Mouse (Mus musculus): ENCODE measurements around the gene Myoz1. TPM values are rescaled to one million over a fixed set of nuclear protein-coding genes. Genes with fewer than 3 reads are reported as not detected.

The Myoz1 gene
- total RNA-seq, 1 experiment: not detected

DNA sequence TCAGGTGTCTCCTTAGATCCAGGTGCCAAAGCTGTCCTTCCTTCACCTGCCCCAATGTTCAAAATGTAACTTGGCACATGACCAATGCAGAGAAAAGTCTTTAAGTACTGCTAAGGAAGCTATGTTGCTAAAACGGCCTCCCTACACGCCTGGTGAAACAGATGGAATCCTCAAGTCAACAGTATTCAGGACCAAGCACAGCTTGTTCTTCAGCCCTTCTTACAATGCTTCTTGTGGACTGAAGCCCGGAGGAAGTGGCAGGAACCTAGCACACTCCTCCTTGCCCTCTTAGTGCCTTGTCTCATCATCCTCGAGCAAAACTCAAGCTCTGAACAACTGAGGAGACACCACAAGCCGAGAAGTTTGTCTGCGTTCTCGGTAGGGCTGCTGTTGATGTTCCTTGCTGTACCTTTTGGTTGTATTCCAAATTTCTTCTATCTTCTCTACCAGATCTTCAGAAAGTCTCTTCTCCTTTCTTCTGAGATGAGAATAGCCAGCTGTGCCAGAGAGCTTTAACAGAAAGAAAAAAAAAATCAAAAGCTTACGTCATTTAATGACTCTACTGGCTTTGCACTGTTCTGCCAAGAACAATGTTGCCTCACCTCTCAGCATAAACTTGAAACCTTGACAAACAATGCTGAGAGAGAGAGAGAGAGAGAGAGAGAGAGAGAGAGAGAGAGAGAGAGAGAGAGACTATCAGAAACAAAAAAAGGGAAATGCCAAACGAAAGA lies 48.8 kb downstream of the Myoz1 start:
- in situ Hi-C loops (cut with MboI; ENCODE audit: low sequenced_read_pairs in 2 of 2, unreplicated experiment in 2 of 2): no loop called here

DNA sequence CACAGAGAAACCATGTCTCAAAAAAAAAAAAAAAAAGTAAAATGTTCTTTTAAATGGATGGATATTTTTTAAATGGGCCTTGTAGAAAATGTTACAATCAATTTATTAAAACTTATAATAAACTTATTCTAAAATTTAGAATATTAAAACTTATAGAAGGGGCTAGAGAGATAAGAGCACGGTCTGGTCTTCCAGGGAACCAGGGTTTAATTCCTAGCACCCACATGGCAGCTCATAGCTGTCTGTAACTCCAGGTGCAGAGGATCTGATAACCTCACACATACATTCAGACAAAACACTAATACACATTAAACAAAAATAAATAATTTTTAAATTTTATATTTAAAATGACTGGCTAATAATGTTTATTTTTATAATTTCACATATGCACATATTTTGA lies 55.1 kb downstream of the Myoz1 start:
- H3K4me1 ChIP-seq (ENCODE audit: control insufficient read depth in 2 of 2, insufficient read depth in 2 of 2, low read length in 2 of 2, poor library complexity in 1 of 2): no peaks in the 10 kb centered on the region
- DNase-seq (ENCODE audit: low read depth, low spot score): no peak
- H3K4me3 ChIP-seq (ENCODE audit: insufficient read depth in 1 of 2, low read depth in 1 of 2, low read length in 2 of 2, poor library complexity in 1 of 2, severe bottlenecking in 1 of 2): no peak overlapping the region
- in situ Hi-C loops (cut with MboI; ENCODE audit: low sequenced_read_pairs in 2 of 2, unreplicated experiment in 2 of 2): no loop called here
- TF ChIP-seq ZNF384 (IDR thresholded peaks at IDR 0.05; ENCODE audit: low read depth, low read length) (no peak), MAFK (IDR thresholded peaks at IDR 0.05; ENCODE audit: insufficient read depth, low read depth, low read length) (no peak), ZC3H11A (IDR thresholded peaks at IDR 0.05; ENCODE audit: borderline replicate concordance, low read depth, low read length) (no peak), HCFC1 (IDR thresholded peaks at IDR 0.05; ENCODE audit: borderline replicate concordance, insufficient read depth, low read length) (no peak), CHD2 (IDR thresholded peaks at IDR 0.05; ENCODE audit: low read depth, low read length) (no peak)
- H3K9me3 ChIP-seq (ENCODE audit: control insufficient read depth, insufficient read depth, low read depth, low read length): no peaks in the 10 kb centered on the region
- no peaks in the 10 kb centered on the region for H3K36me3 ChIP-seq (ENCODE audit: control insufficient read depth, insufficient read depth, low read length, poor library complexity, severe bottlenecking)
- no peak overlapping the region for H3K27ac ChIP-seq (ENCODE audit: insufficient read depth, low read depth, low read length, poor library complexity, severe bottlenecking)
- no peak overlapping the region for H3K9ac ChIP-seq (ENCODE audit: insufficient read depth, low read depth, low read length, poor library complexity, severe bottlenecking)

More for the DNA sequence above, 48.8 kb downstream of the Myoz1 start:
- Histone ChIP-seq H3K4me1 (ENCODE audit: control insufficient read depth in 2 of 2, insufficient read depth in 2 of 2, low read length in 2 of 2, poor library complexity in 1 of 2) (peaks cover 0 to 3% of the 10 kb centered on the region in 2 experiments; a peak in 1 of 4 replicates), H3K36me3 (ENCODE audit: control insufficient read depth, insufficient read depth, low read length, poor library complexity, severe bottlenecking) (peaks cover 6% of the 10 kb centered on the region), H3K27ac (ENCODE audit: insufficient read depth, low read depth, low read length, poor library complexity, severe bottlenecking) (no peak overlapping the region), H3K9me3 (ENCODE audit: control insufficient read depth, insufficient read depth, low read depth, low read length) (no peaks in the 10 kb centered on the region), H3K4me3 (ENCODE audit: insufficient read depth in 1 of 2, low read depth in 1 of 2, low read length in 2 of 2, poor library complexity in 1 of 2, severe bottlenecking in 1 of 2) (no peak overlapping the region), H3K9ac (ENCODE audit: insufficient read depth, low read depth, low read length, poor library complexity, severe bottlenecking) (no peak overlapping the region)
- TF ChIP-seq MAFK (IDR thresholded peaks at IDR 0.05; ENCODE audit: insufficient read depth, low read depth, low read length): no peak
- TF ChIP-seq CHD2 (IDR thresholded peaks at IDR 0.05; ENCODE audit: low read depth, low read length): no peak
- no peak for DNase-seq (ENCODE audit: low read depth, low spot score)

DNA sequence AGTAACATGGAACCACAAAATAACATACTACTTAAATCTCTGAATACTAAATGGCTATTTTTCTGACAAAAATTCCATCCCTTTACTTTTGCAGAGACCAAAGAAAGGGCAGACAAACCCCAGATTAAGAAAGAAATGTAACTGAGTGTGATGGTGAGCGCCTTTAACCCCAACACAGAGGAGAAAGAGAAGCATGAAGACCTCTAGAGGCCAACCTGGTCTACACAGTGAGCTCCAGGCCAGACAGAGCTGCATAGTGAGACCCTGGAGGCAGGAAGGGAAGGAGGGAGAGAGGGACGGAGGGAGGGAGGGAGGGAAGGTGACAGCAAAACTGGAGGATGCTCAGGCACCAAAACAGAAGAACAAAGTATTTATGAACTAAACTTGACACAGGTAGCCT lies 56.1 kb downstream of the Myoz1 start:
- H3K36me3 ChIP-seq (ENCODE audit: control insufficient read depth, insufficient read depth, low read length, poor library complexity, severe bottlenecking): no peaks in the 10 kb centered on the region
- no peak for DNase-seq (ENCODE audit: low read depth, low spot score)
- no peak overlapping the region for H3K27ac ChIP-seq (ENCODE audit: insufficient read depth, low read depth, low read length, poor library complexity, severe bottlenecking)
- no peaks in the 10 kb centered on the region for H3K4me1 ChIP-seq (ENCODE audit: control insufficient read depth in 2 of 2, insufficient read depth in 2 of 2, low read length in 2 of 2, poor library complexity in 1 of 2)
- no peak overlapping the region for H3K9ac ChIP-seq (ENCODE audit: insufficient read depth, low read depth, low read length, poor library complexity, severe bottlenecking)
- TF ChIP-seq MAFK (IDR thresholded peaks at IDR 0.05; ENCODE audit: insufficient read depth, low read depth, low read length) (no peak), CHD2 (IDR thresholded peaks at IDR 0.05; ENCODE audit: low read depth, low read length) (no peak), HCFC1 (IDR thresholded peaks at IDR 0.05; ENCODE audit: borderline replicate concordance, insufficient read depth, low read length) (no peak), ZC3H11A (IDR thresholded peaks at IDR 0.05; ENCODE audit: borderline replicate concordance, low read depth, low read length) (no peak), ZNF384 (IDR thresholded peaks at IDR 0.05; ENCODE audit: low read depth, low read length) (no peak)
- no peak overlapping the region for H3K4me3 ChIP-seq (ENCODE audit: insufficient read depth in 1 of 2, low read depth in 1 of 2, low read length in 2 of 2, poor library complexity in 1 of 2, severe bottlenecking in 1 of 2)
- in situ Hi-C loops (cut with MboI; ENCODE audit: low sequenced_read_pairs in 2 of 2, unreplicated experiment in 2 of 2): no loop called here
- H3K9me3 ChIP-seq (ENCODE audit: control insufficient read depth, insufficient read depth, low read depth, low read length): no peaks in the 10 kb centered on the region

DNA sequence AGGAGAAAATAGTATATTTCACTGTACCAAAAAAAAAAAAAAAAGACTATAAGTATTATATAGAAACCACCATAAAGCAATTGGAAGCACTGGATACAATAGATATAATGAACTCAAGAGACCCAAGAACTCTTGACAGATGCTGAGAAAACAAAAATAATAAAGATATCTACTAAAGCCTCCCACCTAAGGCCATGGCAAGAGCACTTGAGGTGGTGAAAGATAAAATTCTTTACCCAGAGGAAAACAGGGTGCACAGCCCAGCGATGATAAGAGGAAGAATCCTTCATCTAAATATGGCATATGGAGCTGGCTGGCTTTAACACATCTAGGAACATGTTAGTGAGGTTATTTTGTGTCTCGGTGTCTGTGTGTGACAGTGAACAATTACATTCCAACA lies 56.8 kb downstream of the Myoz1 start:
- in situ Hi-C loops (cut with MboI; ENCODE audit: low sequenced_read_pairs in 2 of 2, unreplicated experiment in 2 of 2): no loop called here
- no peak overlapping the region for H3K9ac ChIP-seq (ENCODE audit: insufficient read depth, low read depth, low read length, poor library complexity, severe bottlenecking)
- no peak overlapping the region for H3K27ac ChIP-seq (ENCODE audit: insufficient read depth, low read depth, low read length, poor library complexity, severe bottlenecking)
- no peaks in the 10 kb centered on the region for H3K9me3 ChIP-seq (ENCODE audit: control insufficient read depth, insufficient read depth, low read depth, low read length)
- TF ChIP-seq CHD2 (IDR thresholded peaks at IDR 0.05; ENCODE audit: low read depth, low read length) (no peak), ZC3H11A (IDR thresholded peaks at IDR 0.05; ENCODE audit: borderline replicate concordance, low read depth, low read length) (no peak), HCFC1 (IDR thresholded peaks at IDR 0.05; ENCODE audit: borderline replicate concordance, insufficient read depth, low read length) (no peak), ZNF384 (IDR thresholded peaks at IDR 0.05; ENCODE audit: low read depth, low read length) (no peak), MAFK (IDR thresholded peaks at IDR 0.05; ENCODE audit: insufficient read depth, low read depth, low read length) (no peak)
- H3K4me1 ChIP-seq (ENCODE audit: control insufficient read depth in 2 of 2, insufficient read depth in 2 of 2, low read length in 2 of 2, poor library complexity in 1 of 2): no peaks in the 10 kb centered on the region
- DNase-seq (ENCODE audit: low read depth, low spot score): no peak
- H3K36me3 ChIP-seq (ENCODE audit: control insufficient read depth, insufficient read depth, low read length, poor library complexity, severe bottlenecking): no peaks in the 10 kb centered on the region
- H3K4me3 ChIP-seq (ENCODE audit: insufficient read depth in 1 of 2, low read depth in 1 of 2, low read length in 2 of 2, poor library complexity in 1 of 2, severe bottlenecking in 1 of 2): no peak overlapping the region

Other genes with a start within 250 kb of the Myoz1 start
- 0.36 and 0.58 TPM in 2 replicates for gene Cfap70, start 204.3 kb downstream of the Myoz1 start, total RNA-seq (2012; rRNA removed)
- 37.3 and 55.2 TPM in 2 replicates for gene Anxa7, start 176.4 kb downstream of the Myoz1 start, total RNA-seq (2012; rRNA removed)
- gene Mss51, start 159.6 kb downstream of the Myoz1 start, total RNA-seq (2012; rRNA removed): 1.1 and 1.7 TPM in 2 replicates
- gene Ppp3cb, start 110.0 kb downstream of the Myoz1 start, total RNA-seq (2012; rRNA removed): 30.8 and 32.0 TPM in 2 replicates
- 15.3 and 16.6 TPM in 2 replicates for gene Usp54, start 15.5 kb downstream of the Myoz1 start, total RNA-seq (2012; rRNA removed)
- 0.85 and 1.1 TPM in 2 replicates for gene Synpo2l, start 11.8 kb upstream of the Myoz1 start, total RNA-seq (2012; rRNA removed)
- 104 TPM in 2 replicates for gene Sec24c, start 17.8 kb upstream of the Myoz1 start, total RNA-seq (2012; rRNA removed)
- gene Fut11, start 38.4 kb upstream of the Myoz1 start, total RNA-seq (2012; rRNA removed): 5.0 and 6.1 TPM in 2 replicates
- 136 and 137 TPM in 2 replicates for gene Chchd1, start 46.5 kb upstream of the Myoz1 start, total RNA-seq (2012; rRNA removed)
- gene Zswim8, start 51.0 kb upstream of the Myoz1 start, total RNA-seq (2012; rRNA removed): 33.2 and 33.9 TPM in 2 replicates
- gene Ndst2, start 78.0 kb upstream of the Myoz1 start, total RNA-seq (2012; rRNA removed): 12.1 and 19.1 TPM in 2 replicates
- 28.7 and 31.2 TPM in 2 replicates for gene Camk2g, start 137.5 kb upstream of the Myoz1 start, total RNA-seq (2012; rRNA removed)
- 4.4 and 13.7 TPM in 2 replicates for gene Plau, start 180.1 kb upstream of the Myoz1 start, total RNA-seq (2012; rRNA removed)